Mouse (Mus musculus) ES-Bruce4 (cell line): ENCODE results near the gene Ccdc71. TPM values are rescaled to one million over a fixed set of nuclear protein-coding genes. Genes with fewer than 3 reads are reported as not detected.

Experiments used
- H3K27ac ChIP-seq: 2 replicates; pipeline ENCODE4 v1.5.1; 2012; ENCODE audit warnings: low read length, inconsistent platforms; ENCODE audit not compliant: insufficient read depth
- H3K27me3 ChIP-seq: 2 replicates; pipeline ENCODE4 v1.6.1; 2012; ENCODE audit warnings: mild to moderate bottlenecking, low read length, inconsistent platforms; ENCODE audit not compliant: control insufficient read depth, poor library complexity, insufficient read depth, severe bottlenecking
- H3K36me3 ChIP-seq: 2 replicates; pipeline ENCODE4 v1.6.1; 2012; ENCODE audit warnings: inconsistent platforms, mild to moderate bottlenecking, low read length, moderate library complexity; ENCODE audit not compliant: control insufficient read depth, poor library complexity, insufficient read depth, severe bottlenecking
- H3K4me1 ChIP-seq: one replicate; pipeline ENCODE4 v1.8.1; 2011; ENCODE audit warnings: low read length; ENCODE audit not compliant: control insufficient read depth, insufficient read depth
- H3K4me3 ChIP-seq: 2 replicates; pipeline ENCODE4 v1.5.1; 2011; ENCODE audit warnings: low read depth, mild to moderate bottlenecking, low read length
- H3K9ac ChIP-seq: 2 replicates; pipeline ENCODE4 v1.6.1; 2012; ENCODE audit warnings: low read depth, mild to moderate bottlenecking, inconsistent platforms; ENCODE audit not compliant: poor library complexity, severe bottlenecking
- H3K9me3 ChIP-seq: replicated peaks from 2 replicates; pipeline ENCODE4 v1.6.1; 2012; ENCODE audit warnings: mild to moderate bottlenecking, low read length, inconsistent platforms; ENCODE audit not compliant: control insufficient read depth, poor library complexity, insufficient read depth, severe bottlenecking
- CTCF ChIP-seq: IDR thresholded peaks from one replicate; pipeline ENCODE4 v1.8.1; 2011; ENCODE audit warnings: low read depth, low read length
- EP300 ChIP-seq: IDR thresholded peaks from 2 replicates; pipeline ENCODE4 v1.6.1; 2011; ENCODE audit warnings: low read depth, low read length; ENCODE audit not compliant: insufficient read depth
- POLR2A ChIP-seq: IDR thresholded peaks from one replicate; pipeline ENCODE4 v1.8.1; 2011; ENCODE audit warnings: low read length; ENCODE audit not compliant: insufficient read depth
- polyA plus RNA-seq: library from polyadenylated mRNA; stranded (reverse); fragments of >200 nt; gene quantifications from 2 replicates; pipeline ENCODE4 v1.2.4, GENCODE M21; 2011; ENCODE audit warnings: low read depth; ENCODE audit not compliant: missing spikeins, insufficient read depth, insufficient read length

Ccdc71 gene
- 26.4 and 31.6 TPM in 2 replicates for polyA plus RNA-seq

DNA sequence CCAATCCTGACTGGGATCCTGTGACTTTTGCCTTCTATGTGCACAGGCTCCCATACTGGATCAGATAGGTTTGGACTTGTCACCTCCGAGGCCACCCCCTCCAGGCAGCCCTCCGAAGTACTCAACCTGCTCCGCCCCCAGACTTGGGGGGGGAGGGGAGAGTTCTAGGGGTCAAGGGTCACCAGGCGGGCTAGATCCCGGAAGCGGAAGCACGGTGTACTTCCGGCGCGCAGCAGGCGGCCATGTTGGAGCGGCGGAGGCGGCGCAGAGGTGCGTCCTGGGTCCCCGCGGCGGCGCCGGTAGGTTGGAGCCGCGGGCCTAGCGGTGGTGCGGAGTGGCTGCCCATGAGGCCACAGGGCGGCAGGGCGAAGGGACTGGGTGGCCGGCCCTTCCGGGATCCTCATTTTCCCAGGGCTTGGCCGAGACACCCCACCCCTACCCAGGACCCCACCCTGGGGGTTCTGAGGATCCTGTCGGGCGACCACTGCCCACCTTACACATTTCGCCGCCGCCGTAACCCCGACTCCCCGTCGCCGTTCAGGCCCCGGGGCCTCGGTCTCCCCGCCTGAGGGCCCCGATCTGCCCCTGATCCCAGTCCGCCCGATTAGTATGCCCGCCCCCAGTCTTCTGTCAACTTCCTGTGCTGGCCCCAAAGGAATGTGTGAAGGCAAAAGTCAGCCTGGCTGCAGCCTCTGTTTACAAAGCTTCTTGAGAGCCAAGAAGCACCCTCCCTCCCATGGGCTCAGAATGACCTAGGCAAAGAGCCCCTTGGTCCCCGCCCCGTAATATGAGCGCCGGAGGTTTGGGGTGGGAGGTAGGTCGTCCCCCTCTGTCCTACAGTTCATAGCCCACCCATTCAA lies at the start of gene Ccdc71:
Ccdc71 (plus strand) TSS at position 209 of the 860 bp plus-strand sequence.
- peak within 1 kb of the TSS; percentile 61 for H3K27ac ChIP-seq
- H3K9me3 ChIP-seq = no peaks in the 10 kb centered on the region
- H3K9ac ChIP-seq = peak within 1 kb of the TSS; percentile 93
- peak within 1 kb of the TSS; percentile 87 for H3K4me3 ChIP-seq
- TF ChIP-seq POLR2A = peak; percentile 8
- no peak for TF ChIP-seq CTCF
- TF ChIP-seq EP300 = 0 out of 2 replicates have a peak, but pooled peaks have one; percentile 18
- peaks cover 8% of the 10 kb centered on the region for H3K4me1 ChIP-seq
- peaks cover 13% of the 10 kb centered on the region for H3K36me3 ChIP-seq
- H3K27me3 ChIP-seq = no peaks in the 10 kb centered on the region

DNA sequence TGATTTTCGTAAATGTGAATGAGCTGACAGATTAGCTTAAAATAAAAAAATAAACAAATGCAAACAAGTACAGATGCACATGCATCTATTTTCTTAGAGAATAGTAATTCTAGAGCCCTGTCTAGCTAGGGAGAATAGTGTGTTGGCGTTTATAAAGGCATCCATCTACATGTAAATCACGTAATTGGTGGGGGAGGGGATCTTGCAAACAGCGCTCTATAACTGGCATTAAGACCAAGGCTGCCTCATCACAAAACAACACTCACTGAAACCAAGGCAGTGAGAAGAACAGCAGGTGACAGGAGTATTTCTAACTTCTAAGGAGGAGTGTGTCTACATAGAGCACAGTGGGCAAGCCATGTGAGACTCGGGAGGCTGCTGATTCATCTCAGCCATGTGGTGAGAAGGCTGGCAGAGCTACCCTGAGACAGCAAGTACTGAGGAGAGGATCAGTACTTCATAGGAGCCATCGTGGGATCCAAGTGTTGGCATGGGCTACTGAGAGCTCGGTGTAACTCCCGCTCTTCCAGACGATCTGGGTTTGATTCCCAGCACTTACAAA lies 48.9 kb upstream of the Ccdc71 start:
- Histone ChIP-seq H3K4me3 (no peak overlapping the region), H3K9me3 (no peaks in the 10 kb centered on the region), H3K27me3 (no peaks in the 10 kb centered on the region), H3K27ac (no peak overlapping the region), H3K9ac (no peak overlapping the region), H3K4me1 (no peaks in the 10 kb centered on the region), H3K36me3 (no peaks in the 10 kb centered on the region)
- TF ChIP-seq POLR2A (no peak), CTCF (no peak), EP300 (no peak)

- Histone ChIP-seq H3K9ac (no peak overlapping the region), H3K9me3 (no peaks in the 10 kb centered on the region), H3K4me1 (no peaks in the 10 kb centered on the region), H3K27ac (no peak overlapping the region), H3K27me3 (no peaks in the 10 kb centered on the region), H3K36me3 (no peaks in the 10 kb centered on the region), H3K4me3 (no peak overlapping the region)
- TF ChIP-seq EP300 (no peak), POLR2A (no peak), CTCF (no peak)
These were observed 48.1 kb upstream of the Ccdc71 start for GRCm38 (mm10) chr9:108412221-108412620.

GRCm38 (mm10) chr9:108428384-108428783 lies 31.9 kb upstream of the Ccdc71 start, which contains the start of gene Ccdc36:
Gene Ccdc36 (minus strand): TSS chr9:108428484.
- H3K9ac ChIP-seq = no peak within 1 kb of the TSS

DNA sequence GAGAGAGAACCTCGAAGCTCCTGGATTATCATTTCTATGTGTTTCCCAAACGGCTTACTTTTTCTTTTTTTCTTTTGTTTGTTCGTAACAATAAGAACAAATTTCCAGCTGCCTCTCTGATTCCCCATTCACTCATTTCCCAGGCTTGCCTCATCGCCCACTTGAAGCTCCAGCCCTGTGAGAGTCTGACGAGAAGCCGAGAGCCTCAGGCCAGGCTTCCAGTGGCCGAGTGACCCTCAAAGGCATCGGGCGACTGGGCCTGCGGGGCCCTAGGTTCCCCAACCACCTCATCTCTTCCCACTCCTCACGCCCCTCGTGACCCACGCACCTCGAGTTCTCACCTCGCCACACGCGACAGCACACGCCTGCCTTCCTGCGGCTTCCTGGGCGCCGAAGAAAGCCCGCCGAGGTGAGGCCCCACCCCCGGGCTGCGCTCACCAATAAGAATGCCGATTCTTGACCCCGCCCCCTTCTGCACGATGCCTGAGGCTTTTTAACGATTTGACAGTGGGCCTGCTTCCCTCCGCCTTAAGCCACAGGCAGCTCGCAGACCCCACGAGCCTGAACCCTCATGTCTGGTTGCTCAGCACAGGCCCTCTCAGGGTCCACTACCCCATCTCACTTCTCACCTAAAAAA lies 28.8 kb upstream of the Ccdc71 start:
- H3K27ac ChIP-seq = no peak overlapping the region
- H3K9ac ChIP-seq = no peak overlapping the region
- 0 out of 2 replicates have a peak overlapping the region, but pooled peaks have one; percentile 24 for H3K4me3 ChIP-seq
- no peaks in the 10 kb centered on the region for H3K9me3 ChIP-seq
- no peaks in the 10 kb centered on the region for H3K4me1 ChIP-seq
- H3K36me3 ChIP-seq = no peaks in the 10 kb centered on the region
- no peak for TF ChIP-seq EP300
- H3K27me3 ChIP-seq = peaks cover 3% of the 10 kb centered on the region

More at GRCm38 (mm10) chr9:108428384-108428783, 31.9 kb upstream of the Ccdc71 start, which contains the start of gene Ccdc36:
- peaks cover 3% of the 10 kb centered on the region for H3K27me3 ChIP-seq
- H3K36me3 ChIP-seq = no peaks in the 10 kb centered on the region
- H3K4me1 ChIP-seq = no peaks in the 10 kb centered on the region
- H3K9me3 ChIP-seq = no peaks in the 10 kb centered on the region
- TF ChIP-seq POLR2A = no peak
- TF ChIP-seq CTCF = no peak
- TF ChIP-seq EP300 = no peak
- no peak within 1 kb of the TSS for H3K27ac ChIP-seq
- no peak within 1 kb of the TSS for H3K4me3 ChIP-seq
